Mouse (Mus musculus) c-Kit-negative CD71-positive TER-119-positive erythroid progenitor cells, embryonic 14.5 days (primary cell): ENCODE data around the gene Abcb9.
A peak's percentile ranks its signal among the peaks of the same experiment; 100 is the strongest.

ENCODE experiments used
- DNase-seq: peaks from one replicate; pipeline ENCODE4 v3.0.0-alpha.2; 2013; ENCODE audit warnings: low read depth, low spot score

Gene Abcb9

DNA sequence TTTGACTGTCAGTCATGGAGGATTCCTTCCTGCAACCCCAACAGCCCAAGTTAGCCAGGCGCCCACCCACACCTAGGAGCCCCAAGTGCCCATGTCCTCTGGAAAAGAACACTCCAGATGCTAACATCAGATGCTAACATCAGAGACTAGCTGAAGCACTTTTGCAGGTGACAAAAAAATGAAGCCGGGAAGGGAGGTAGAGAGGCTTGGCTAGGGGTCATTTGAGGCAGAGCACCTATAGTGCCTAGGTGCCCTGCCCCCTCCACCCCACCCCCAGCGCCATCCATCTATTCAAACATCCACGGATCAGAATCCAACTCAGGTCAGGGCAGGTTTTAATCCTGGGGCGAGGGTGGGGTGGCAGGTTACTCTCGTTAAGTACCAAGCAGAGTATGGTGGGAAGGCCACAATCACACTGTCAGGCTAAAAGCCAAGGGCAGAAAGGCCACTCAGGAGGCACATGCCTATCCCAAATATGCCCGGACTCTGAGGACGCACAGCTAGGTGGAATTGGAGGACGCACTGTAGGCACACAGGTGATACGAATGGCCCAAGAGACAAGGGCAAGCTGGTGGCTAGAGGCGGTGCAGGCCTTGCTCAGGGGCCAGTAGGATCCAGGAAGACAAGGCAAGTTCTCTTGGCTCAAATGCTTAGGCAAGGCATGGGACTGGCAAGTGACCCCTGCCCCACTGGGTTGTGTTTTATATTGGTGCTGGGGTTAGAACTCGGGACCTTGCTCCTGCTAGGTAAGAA is 1.6 kb downstream of the Abcb9 start:
- DNase-seq, result no peak

DNA sequence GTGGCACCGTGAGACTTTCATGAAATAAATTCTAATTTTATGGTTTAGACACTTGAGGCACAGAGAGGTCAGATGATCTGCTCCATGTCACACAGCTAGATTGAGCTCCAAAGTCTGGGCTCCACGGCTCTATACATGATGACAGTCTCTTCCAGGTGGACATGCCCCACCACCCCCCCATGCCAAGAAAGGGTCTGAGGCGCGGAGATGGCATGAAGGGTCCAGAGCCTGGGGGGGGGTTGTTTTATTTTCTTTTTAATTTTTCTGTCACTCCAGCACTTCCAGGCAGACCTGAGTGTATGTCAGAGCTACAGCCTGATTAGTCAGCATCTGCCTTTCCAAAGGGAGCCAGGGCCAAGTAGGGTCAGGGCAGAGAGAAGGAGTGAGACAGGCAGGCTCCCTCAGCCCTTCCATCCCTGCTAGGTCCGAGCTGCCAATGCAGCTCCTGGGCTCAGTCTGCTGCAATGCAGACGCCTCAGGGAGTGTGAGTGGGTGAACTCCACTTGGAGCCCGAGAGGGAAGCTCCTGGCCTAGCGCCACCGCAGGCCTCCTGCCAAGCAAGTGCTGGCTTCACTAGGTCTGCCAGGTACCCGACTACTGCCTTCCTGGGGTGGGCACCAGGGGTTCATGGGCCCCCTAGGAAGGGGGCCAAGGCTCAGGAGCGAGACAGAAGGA is 2.3 kb downstream of the Abcb9 start:
- DNase-seq, result no peak

DNA sequence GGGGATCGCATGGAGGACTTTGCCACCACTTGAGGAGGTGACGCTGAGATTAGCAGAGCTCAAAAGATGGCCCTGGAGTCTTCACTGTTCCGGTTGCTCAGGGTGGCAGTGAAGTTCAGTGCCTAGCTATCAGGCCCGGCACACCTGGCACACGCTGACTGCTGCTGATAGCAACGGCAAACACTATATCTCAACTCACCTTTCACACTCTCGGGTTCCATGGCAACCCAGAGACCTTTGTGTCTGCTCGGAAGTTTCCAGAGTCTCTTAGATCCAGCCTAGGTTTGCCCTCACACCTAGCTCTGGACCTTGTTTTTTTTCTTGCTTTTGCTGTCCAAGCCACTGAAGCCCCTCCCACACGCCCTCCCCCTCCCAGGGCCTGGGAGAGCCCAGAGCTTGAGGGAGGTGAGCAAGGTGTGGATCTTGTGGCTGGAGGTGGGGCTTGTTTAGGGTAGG is 3.6 kb downstream of the Abcb9 start:
- DNase-seq, result peak; percentile 85

DNA sequence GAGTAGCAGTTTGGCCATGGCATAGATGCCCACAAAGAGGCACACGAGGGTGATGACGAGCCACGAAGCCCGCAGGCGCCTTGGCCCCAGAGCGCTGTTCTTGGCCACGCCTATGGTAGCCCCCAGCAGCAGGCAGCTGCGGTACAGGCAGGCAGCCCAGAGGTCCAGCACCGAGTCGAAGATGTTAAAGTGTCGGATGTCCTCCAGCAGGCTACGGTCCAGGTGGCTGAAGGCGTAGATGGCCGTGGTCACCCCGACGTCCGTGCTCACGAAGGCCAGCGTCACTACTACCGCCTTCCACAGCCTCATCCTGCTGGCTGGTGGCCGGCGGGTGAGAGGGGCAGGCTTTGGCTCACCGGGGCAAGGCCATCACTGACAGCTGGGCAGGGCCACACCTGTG is 5.7 kb downstream of the Abcb9 start:
- DNase-seq, result no peak

DNA sequence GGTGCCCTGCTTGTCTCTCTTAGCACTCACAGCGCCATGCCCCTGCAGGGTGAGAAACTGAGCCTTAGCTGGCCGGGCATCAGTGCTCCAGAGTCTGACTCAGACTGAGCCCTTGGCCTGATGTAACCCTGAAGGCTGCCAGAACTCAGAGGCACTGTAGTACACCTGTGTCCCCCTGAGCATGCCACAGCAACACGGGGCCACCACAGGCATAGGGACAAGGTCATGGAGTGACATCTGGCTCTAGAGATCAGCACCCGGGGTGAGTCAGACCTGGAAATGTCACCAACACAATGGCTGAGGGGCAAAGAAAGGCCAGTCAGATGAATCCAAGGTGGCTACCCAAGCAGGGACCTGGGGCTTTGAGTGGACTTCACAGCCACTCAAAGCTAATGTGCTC is 8.7 kb downstream of the Abcb9 start:
- DNase-seq, result no peak

DNA sequence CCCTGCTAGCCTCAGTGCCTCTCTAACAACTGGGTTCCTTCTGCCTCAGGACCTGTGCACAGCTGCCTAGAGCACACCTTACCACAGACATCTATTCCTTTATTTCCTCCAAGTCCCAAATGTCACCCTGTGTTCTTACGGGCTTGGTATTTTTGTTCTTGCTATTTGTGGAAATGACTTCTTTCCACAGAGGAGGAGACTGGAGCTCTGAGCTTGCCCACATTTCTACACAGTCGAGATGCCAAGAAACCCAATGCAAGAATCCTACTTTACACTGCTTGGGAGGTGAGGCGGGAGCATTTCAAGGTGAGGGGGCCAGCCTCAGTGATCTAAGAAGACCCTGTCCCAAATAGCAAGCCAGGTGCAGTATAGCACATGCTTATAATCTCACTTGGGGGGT is 10.1 kb downstream of the Abcb9 start:
- no peak for DNase-seq

DNA sequence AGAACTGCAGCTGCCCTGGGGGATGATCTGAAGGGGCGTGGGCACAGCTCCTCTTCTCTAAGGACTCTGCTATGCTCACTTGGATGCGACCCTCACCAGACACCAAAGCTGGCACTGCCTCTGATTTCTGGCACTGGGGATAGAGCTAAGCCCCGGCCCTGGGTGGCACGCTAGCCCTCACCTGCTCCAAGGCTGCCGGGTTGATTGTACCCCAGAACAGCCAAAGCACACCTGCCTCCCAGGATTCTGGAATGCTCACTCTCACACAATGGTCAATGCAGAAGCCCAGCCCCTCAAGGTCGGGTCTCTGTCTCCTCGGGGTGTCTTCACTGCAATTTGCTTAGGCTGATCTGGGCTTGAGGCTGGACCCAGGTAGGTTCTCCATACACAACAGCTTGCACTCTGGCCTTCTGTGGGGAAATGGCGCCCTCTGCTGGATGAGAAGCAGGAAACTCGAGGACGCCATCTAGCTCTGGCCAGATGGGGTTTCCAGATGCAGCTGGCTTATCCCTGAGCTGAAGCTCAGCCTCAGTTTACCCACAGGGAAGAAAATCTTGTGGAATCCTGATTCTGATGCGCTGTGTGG is 10.9 kb downstream of the Abcb9 start:
- peak; percentile 84 for DNase-seq

DNA sequence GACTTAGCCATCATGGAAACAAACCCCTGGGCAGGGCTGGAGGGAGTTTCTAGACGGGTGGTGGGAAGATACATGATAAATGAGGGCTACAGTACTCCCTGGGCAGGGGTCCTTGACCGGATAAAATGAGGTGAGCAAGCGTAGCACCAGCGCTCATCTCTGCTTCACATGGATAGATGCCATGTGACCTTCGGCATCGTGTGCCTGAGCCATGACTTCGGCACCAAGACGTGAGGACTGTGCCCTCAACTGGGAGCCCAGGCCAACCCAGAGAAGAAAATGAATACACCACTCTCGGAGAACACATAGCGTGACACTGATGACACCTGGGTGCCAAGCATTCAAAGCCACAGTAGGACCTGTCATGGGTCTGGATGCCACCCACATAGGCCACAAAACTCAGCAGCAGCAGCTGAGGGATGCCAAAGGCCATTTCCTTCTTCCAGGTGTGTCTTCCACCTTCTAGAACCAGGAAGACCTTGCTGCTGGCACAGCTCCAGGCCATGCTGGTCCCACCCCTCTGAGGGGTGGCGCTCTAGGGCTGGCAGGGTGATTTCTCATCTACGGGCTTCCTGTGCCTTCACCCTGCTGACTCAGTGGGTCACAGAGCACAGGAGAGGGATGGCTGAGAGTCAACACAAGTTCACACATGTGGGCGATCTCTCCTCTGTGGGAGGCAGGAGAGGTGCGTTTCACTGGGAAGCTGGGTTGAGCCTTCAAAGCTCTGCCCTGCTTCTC is 11.6 kb downstream of the Abcb9 start:
- no peak for DNase-seq

DNA sequence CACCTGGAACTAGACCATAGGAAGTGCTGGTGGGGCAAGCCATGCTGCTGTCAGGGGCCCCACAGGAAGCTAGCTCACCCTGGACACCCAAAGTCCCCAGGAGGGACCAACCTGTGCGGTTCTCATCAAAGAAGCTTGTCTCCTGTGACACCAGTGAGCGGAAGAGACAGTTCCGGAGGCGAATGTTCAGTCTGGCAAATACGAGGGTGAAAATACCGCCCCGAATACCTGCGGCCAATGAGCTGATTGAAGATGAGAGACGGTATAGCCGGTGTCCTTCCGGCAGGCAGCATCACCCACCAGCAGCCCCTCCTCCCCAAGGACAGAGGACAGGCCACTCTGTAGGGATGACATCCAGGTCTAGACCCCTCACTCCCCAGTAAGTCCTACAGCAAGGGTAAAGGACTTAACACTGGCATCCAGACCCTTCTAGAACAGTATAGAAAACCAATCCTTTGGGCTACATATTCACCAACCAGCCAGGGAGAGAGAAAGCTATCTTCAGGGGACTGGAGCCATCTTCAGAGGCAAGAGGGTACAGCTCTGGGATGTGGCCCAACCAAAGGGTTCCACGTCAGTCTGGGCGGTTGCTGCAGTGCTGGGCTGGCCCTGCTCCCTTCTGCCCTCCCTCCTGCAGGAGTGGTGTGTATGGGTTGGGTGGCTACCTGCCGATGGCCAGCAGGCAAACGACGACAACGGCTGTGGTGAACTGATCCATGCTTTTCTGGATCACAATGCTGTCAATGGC is 12.5 kb downstream of the Abcb9 start:
- no peak for DNase-seq

DNA sequence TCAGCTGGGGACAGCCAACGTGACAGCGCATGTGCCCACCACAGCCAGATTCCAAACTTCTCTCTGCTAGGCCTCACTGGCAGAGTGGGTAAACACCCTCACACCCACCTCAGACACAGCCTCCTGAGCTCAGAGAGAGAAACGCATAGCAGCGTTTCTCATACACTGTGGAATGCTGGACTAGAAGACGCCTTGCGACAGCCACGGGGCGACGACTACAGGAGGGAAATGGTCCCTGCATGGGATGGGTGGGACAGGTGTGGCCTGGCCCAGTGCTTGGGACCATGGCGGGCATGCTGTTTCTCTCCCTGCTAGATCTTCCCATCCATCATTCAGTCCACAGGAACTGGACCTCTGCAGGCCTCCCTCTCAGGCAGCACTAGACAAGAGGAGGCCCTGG is 13.2 kb downstream of the Abcb9 start:
- no peak for DNase-seq

DNA sequence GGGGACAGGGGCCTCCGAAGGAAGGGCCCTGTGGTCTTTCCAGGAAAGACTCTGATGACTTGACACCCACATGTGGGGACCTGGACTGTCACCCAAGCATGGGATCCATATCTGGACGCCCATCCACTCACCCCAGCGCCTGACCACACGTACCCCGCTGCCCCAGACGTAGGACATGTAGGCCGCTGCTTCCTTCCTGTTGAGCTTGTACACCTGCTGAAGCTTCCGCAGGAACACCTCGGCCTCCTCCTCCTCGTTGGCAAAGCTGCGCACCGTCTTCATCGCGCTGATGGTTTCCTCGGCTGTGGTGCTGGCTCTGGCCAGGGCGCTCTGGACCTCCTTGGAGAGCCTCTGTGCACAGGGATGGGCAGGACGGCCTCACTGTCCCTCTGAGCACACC is 15.7 kb downstream of the Abcb9 start:
- DNase-seq, result no peak

DNA sequence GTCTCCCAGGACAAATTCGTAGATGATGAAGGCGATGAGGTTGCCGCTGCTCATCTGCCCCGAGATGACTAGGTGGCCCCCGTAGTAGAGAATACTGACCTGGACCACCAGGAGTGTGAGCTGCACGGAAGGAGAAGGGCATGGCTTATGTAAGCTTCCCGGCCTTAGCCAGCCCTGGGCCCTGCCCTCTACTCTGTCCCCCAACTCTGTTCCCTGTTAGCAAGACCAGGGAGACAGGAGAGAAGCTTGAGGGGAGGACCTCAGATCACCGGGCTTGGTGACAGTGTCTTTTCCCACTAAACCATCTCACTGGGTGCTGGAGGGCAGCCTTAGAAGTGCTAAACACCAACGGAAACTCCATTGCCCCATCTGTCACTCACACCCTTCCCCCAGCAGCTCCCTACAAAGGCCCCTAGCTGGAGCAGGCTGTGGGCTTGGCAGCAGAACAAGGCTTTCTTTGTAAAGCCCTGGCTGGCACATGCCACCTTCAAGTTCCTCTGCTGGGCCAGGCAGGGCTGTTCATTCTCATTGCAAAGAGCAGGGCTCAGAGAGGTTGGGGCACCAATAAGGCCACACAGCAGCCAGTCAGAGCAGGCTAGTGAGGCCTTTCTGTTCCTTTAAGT is 16.7 kb downstream of the Abcb9 start:
- DNase-seq, result no peak

DNA sequence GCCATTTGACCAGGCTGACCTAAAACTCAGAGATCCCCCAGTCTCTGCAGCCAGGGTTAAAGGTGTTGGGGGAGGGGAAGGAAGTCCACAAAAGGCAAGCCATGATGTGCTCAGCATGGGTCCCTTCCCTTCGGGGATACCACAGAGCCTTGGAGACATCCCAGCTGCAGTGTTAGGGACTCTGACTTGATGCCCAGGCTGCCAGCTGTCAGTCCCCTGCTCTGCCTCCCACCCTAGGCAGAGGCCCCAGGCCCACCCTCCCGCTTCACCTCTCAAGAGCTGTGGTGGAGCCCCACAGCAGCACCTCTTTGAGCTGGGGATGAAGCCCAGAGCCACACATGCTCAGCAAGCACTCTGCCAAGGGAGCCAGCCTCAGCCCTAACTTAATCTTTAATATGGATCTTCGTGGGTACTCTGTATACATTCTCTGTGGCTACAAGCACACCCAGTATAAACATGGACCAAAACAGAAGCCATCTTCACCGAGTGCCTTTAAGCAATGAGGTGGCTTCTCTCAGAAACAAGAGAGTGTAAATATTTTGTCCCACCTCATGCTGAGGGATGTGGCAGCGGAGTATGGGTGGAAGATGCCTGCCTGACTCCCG is 17.6 kb downstream of the Abcb9 start:
- DNase-seq, result no peak

DNA sequence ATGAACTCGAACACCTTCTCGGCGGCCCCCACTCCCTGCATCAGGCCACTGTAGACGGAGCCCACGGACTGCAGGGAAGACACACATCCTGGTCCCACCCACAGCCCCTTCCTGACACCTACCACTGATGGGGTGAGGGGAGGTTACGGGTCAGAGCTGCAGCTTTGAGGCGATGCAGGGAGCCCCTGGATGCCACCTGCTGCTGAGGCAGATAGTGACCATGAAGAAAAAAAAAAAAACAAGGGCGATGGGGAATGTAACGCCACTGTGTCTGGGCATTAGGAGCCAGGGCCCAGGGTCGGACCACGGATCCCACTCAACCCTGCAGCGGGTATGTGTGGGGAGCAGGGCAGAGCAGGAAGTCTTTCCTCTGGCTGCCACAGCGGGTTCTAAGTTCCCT is 18.4 kb downstream of the Abcb9 start:
- no peak for DNase-seq

DNA sequence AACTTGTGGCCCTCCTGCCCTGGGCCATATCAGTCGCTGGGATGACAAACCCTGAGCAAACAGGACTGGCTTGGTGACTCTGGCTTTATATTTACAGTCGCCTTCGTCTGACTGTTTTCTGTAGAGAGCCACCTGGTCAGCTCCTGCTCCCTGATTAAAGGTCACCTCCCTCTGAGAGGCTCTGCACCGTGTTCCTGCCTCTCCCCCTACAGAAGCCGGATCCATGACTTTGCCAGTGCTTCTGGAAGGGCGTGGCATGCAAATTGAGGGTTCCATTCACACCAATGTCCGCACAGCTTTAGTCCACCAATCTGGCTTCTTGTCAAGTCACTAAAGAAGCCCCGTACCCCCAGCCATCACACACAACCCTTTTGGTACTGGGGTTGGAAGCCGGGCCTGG is 19.0 kb downstream of the Abcb9 start:
- no peak for DNase-seq

DNA sequence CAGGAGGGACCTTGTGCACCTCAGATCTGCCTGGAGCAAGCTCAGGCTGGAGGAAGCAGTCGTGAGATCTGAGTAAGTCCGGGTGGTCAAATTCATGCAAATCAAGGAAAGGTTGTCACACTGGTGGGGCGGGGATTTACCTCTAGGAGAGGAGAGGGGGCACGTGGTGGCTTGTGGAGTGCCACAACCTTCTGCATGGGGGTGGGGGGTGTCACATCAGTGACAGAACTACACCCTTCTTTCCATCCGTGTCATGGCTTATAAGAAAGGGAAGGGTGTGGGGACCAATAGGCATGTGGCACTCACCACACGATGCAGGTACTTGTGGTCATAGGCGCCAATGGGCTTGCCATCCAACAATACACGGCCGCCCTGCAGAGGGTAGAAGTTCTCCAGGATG is 19.9 kb downstream of the Abcb9 start:
- DNase-seq, result no peak

DNA sequence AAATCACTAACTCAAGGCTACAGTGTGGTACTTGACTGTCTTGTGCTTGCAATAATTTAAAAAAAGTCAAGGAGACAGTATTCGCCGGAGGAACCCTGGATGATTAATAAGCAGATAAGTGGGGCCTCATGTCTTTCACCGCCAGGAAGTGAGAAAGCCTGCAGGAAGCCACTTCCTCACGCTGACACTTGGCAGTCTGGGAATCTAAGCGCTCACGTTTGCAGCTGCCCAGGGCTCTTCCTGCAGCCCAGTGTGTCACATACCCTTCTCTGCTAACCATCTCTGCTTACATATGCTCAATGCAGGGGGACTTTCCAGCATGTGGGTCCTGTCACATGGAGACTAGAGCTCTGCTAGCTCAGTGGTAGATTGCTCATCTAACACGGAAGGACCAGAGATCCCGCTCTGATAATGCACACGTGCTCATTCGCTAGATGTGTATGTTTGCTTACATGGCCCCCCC is 20.7 kb downstream of the Abcb9 start:
- DNase-seq, result no peak

DNA sequence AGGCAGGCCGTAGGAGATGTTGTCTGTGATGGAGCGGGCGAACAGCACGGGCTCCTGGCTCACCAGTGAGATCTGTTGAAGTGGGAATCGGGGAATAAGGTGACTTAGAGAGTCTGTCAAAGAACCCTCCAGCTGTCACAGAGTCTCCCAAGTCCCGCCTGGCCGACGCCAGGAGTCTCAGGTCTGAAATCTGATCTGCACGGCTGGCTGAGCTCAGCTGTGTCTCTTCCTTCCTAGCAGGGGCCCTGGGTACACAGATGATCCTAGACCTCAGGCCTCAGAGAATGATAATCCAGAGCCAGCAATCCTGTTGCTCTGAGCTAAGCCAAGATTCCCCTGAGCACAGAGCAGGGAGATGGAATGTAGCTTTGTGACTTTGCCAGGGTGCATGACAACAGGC is 21.9 kb downstream of the Abcb9 start:
- no peak for DNase-seq

DNA sequence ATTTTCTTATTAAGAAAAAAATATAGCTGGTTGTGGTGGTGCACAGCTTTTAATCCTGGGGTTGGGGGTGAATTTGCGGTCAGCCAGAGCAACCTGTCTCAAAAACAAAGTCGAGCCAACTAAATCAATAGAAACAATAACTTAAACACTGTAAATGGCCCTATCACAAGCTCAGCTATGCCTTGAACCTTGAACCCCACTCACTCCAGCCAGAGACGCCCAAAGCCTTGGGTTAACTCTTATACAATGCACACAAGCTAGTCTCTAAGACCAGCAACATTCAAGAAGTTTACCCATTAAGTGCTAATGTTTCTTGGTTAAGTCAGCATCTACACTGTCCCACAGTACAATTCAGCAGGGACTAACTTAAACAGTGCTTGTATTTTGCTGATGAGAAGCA is 25.9 kb downstream of the Abcb9 start:
- no peak for DNase-seq

DNA sequence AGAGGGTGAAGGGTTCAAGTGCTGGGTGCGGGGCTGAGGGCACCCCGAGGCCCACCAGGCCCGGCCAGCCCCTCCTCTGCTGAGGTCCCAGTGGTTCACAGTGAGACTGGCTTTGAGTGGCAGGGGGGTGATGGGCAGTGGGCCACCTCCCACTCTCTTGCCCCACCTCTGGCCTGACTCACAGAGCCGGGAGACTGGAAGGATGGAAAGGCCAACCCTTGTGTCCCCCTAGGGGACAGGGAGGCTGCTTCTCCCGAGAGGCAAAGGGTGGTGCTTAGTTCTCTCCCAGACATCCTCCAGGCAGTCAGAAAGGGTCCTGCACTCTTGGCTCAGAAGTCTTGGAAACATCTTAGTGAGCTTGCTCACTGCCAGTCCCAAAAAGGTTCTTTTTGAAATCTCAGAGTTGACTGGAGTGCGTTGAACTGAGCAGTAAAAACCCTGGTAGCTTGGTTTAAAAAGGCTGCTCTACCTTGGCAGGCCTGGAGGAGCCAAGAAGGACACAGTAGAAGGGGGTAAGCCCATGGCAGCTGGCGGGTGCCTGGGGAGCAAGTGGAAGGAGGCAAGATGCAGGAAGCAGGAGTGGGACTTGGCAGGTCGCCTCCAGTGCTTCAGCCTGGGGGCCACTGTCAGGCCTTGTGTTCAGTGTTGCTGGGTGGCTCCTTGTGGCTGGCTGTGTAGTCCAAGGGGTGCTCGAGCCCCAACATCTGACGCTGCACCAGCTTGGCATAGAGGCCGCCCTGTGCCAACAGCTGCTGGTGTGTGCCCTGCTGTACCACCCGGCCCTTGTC is 33.4 kb downstream of the Abcb9 start:
- no peak for DNase-seq
